Mouse (Mus musculus) embryonic facial prominence, embryonic 10.5 days (tissue): ENCODE data around the gene Npc2. TPM values are rescaled to one million over a fixed set of nuclear protein-coding genes. Genes with fewer than 3 reads are reported as not detected.

ENCODE experiments used
- DNase-seq: peaks from one replicate; pipeline ENCODE4 v3.0.0-alpha.2; 2017; ENCODE audit warnings: low spot score
- H3K27ac ChIP-seq: fragments of 300-500 bp; sonication (generic); replicated peaks from 2 replicates; pipeline ENCODE4 v1.5.1; 2016; ENCODE audit warnings: mild to moderate bottlenecking
- H3K27me3 ChIP-seq: fragments of 300-500 bp; sonication (generic); replicated peaks from 2 replicates; pipeline ENCODE4 v1.6.1; 2016; ENCODE audit warnings: low read depth, mild to moderate bottlenecking; ENCODE audit not compliant: poor library complexity, severe bottlenecking
- H3K36me3 ChIP-seq: fragments of 300-500 bp; sonication (generic); replicated peaks from 2 replicates; pipeline ENCODE4 v1.6.1; 2016; ENCODE audit warnings: mild to moderate bottlenecking, moderate library complexity
- H3K4me1 ChIP-seq: fragments of 300-500 bp; sonication (generic); 2 replicates; pipeline ENCODE4 v1.6.1; 2016
- H3K4me3 ChIP-seq: fragments of 300-500 bp; sonication (generic); 2 replicates; pipeline ENCODE4 v1.5.1; 2016; ENCODE audit warnings: mild to moderate bottlenecking, moderate library complexity
- H3K9me3 ChIP-seq: fragments of 300-500 bp; sonication (generic); 2 replicates; pipeline ENCODE4 v1.6.1; 2016; ENCODE audit warnings: mild to moderate bottlenecking
- WGBS: fragments of 180-500 bp; shearing (Covaris S2); methylation state at CpG from one replicate; pipeline ENCODE4 v1.1.7; 2016; 5-methylcytosine and 5-hydroxymethylcytosine counted together
- polyA plus RNA-seq: library from polyadenylated mRNA; unstranded; fragments of >200 nt; fragmentation: Nextera tagmentation; extraction: Ambion mirVana; gene quantifications from 2 replicates; pipeline ENCODE4 v1.2.1, GENCODE M21; 2016

Gene Npc2
- polyA plus RNA-seq: 62.8 and 64.4 TPM in 2 replicates

- Histone ChIP-seq H3K9me3 (no peaks in the 10 kb centered on the region), H3K4me3 (peak within 1 kb of the TSS; percentile 76), H3K27ac (peak within 1 kb of the TSS; percentile 94), H3K27me3 (no peaks in the 10 kb centered on the region), H3K36me3 (peaks cover 44% of the 10 kb centered on the region), H3K4me1 (peaks cover 34% of the 10 kb centered on the region)
- DNase-seq: peak; percentile 98
- under 1% methylated on average over 50 of the region's 50 CpGs for WGBS
Observed at GRCm38 (mm10) chr12:84772726-84773441, at the start of gene Npc2, which contains the start of gene Isca2. TSS of gene Npc2 (minus strand) at chr12:84773152. TSS of gene Isca2 (plus strand) at chr12:84773251.

GRCm38 (mm10) chr12:84819236-84820168 is 46.5 kb upstream of the Npc2 start:
- Histone ChIP-seq H3K27me3 (no peaks in the 10 kb centered on the region), H3K36me3 (no peaks in the 10 kb centered on the region), H3K4me3 (no peak overlapping the region), H3K27ac (no peak overlapping the region), H3K4me1 (no peaks in the 10 kb centered on the region), H3K9me3 (no peaks in the 10 kb centered on the region)
- no peak for DNase-seq
- 87% methylated on average over 13 of the region's 13 CpGs for WGBS

GRCm38 (mm10) chr12:84818496-84818895 is 45.5 kb upstream of the Npc2 start:
- Histone ChIP-seq H3K27me3 (no peaks in the 10 kb centered on the region), H3K27ac (no peak overlapping the region), H3K4me3 (no peak overlapping the region), H3K36me3 (no peaks in the 10 kb centered on the region), H3K9me3 (no peaks in the 10 kb centered on the region), H3K4me1 (no peaks in the 10 kb centered on the region)
- WGBS: 68% methylated on average over 4 of the region's 4 CpGs
- DNase-seq: no peak

- WGBS: 86% methylated on average over 3 of the region's 3 CpGs
- Histone ChIP-seq H3K27ac (no peak overlapping the region), H3K9me3 (no peaks in the 10 kb centered on the region), H3K4me3 (no peak overlapping the region), H3K27me3 (no peaks in the 10 kb centered on the region), H3K36me3 (no peaks in the 10 kb centered on the region), H3K4me1 (no peaks in the 10 kb centered on the region)
- DNase-seq: no peak
Observed at GRCm38 (mm10) chr12:84814663-84815325, 41.8 kb upstream of the Npc2 start.

GRCm38 (mm10) chr12:84813773-84814172 is 40.8 kb upstream of the Npc2 start:
- Histone ChIP-seq H3K27me3 (no peaks in the 10 kb centered on the region), H3K27ac (no peak overlapping the region), H3K4me3 (no peak overlapping the region), H3K9me3 (no peaks in the 10 kb centered on the region), H3K4me1 (0 out of 2 replicates have a peak, but pooled peaks cover 3% of the 10 kb centered on the region), H3K36me3 (no peaks in the 10 kb centered on the region)
- no peak for DNase-seq
- WGBS: 41% methylated on average over 7 of the region's 7 CpGs

GRCm38 (mm10) chr12:84812004-84812403 is 39.1 kb upstream of the Npc2 start:
- H3K4me3 ChIP-seq: no peak overlapping the region
- peaks cover 8% of the 10 kb centered on the region for H3K4me1 ChIP-seq
- no peaks in the 10 kb centered on the region for H3K36me3 ChIP-seq
- H3K9me3 ChIP-seq: no peaks in the 10 kb centered on the region
- WGBS: 65% methylated on average over 3 of the region's 3 CpGs
- H3K27ac ChIP-seq: no peak overlapping the region
- no peaks in the 10 kb centered on the region for H3K27me3 ChIP-seq
- DNase-seq: no peak

- no peak overlapping the region for H3K27ac ChIP-seq
- peaks cover 13% of the 10 kb centered on the region for H3K4me1 ChIP-seq
- 61% methylated on average over 4 of the region's 4 CpGs for WGBS
- no peak for DNase-seq
- H3K27me3 ChIP-seq: no peaks in the 10 kb centered on the region
- H3K36me3 ChIP-seq: no peaks in the 10 kb centered on the region
- H3K4me3 ChIP-seq: no peak overlapping the region
- H3K9me3 ChIP-seq: no peaks in the 10 kb centered on the region
Observed at GRCm38 (mm10) chr12:84811510-84811909, 38.6 kb upstream of the Npc2 start.

GRCm38 (mm10) chr12:84810810-84811209 is 37.9 kb upstream of the Npc2 start:
- 65% methylated on average over 1 of the region's 1 CpGs for WGBS

GRCm38 (mm10) chr12:84809033-84809432 is 36.1 kb upstream of the Npc2 start:
- Histone ChIP-seq H3K4me1 (peaks cover 29% of the 10 kb centered on the region), H3K4me3 (no peak overlapping the region), H3K27ac (no peak overlapping the region; the same call in 1 of the 2 replicates), H3K27me3 (no peaks in the 10 kb centered on the region), H3K36me3 (no peaks in the 10 kb centered on the region), H3K9me3 (no peaks in the 10 kb centered on the region)
- DNase-seq: no peak
- 80% methylated on average over 6 of the region's 6 CpGs for WGBS

More at GRCm38 (mm10) chr12:84810810-84811209, 37.9 kb upstream of the Npc2 start:
- DNase-seq: no peak
- Histone ChIP-seq H3K27ac (no peak overlapping the region), H3K9me3 (no peaks in the 10 kb centered on the region), H3K4me1 (peaks cover 20% of the 10 kb centered on the region), H3K27me3 (no peaks in the 10 kb centered on the region), H3K4me3 (no peak overlapping the region), H3K36me3 (no peaks in the 10 kb centered on the region)

- H3K9me3 ChIP-seq: no peaks in the 10 kb centered on the region
- no peaks in the 10 kb centered on the region for H3K27me3 ChIP-seq
- no peak overlapping the region for H3K4me3 ChIP-seq
- DNase-seq: no peak
- H3K36me3 ChIP-seq: no peaks in the 10 kb centered on the region
- H3K27ac ChIP-seq: no peak overlapping the region
- H3K4me1 ChIP-seq: peaks cover 29% of the 10 kb centered on the region
- WGBS: 86% methylated on average over 13 of the region's 13 CpGs
Observed at GRCm38 (mm10) chr12:84807351-84807750, 34.4 kb upstream of the Npc2 start.

- Histone ChIP-seq H3K9me3 (no peaks in the 10 kb centered on the region), H3K4me3 (no peak overlapping the region), H3K27ac (no peak overlapping the region), H3K36me3 (no peaks in the 10 kb centered on the region), H3K27me3 (no peaks in the 10 kb centered on the region; the same call in 1 of the 2 replicates), H3K4me1 (peaks cover 29% of the 10 kb centered on the region)
- 61% methylated on average over 5 of the region's 5 CpGs for WGBS
- no peak for DNase-seq
Observed at GRCm38 (mm10) chr12:84806726-84807125, 33.8 kb upstream of the Npc2 start.

GRCm38 (mm10) chr12:84806010-84806409 is 33.1 kb upstream of the Npc2 start:
- no peaks in the 10 kb centered on the region for H3K36me3 ChIP-seq
- H3K27ac ChIP-seq: no peak overlapping the region
- no peak overlapping the region for H3K4me3 ChIP-seq
- no peaks in the 10 kb centered on the region for H3K9me3 ChIP-seq
- WGBS: 84% methylated on average over 1 of the region's 1 CpGs
- no peak for DNase-seq
- H3K27me3 ChIP-seq: no peaks in the 10 kb centered on the region; the same call in 1 of the 2 replicates
- H3K4me1 ChIP-seq: peaks cover 29% of the 10 kb centered on the region
